Mouse (Mus musculus) lung, postnatal 0 days (tissue): ENCODE results near the gene Dmbt1.

ENCODE experiments used
- CTCF ChIP-seq: IDR thresholded peaks from 2 replicates; pipeline ENCODE4 v1.5.1; 2016; ENCODE audit warnings: antibody characterized with exemption, mild to moderate bottlenecking
- EP300 ChIP-seq: IDR thresholded peaks from 2 replicates; pipeline ENCODE4 v1.6.1; 2016; ENCODE audit warnings: antibody characterized with exemption, mild to moderate bottlenecking, control low read depth

DNA sequence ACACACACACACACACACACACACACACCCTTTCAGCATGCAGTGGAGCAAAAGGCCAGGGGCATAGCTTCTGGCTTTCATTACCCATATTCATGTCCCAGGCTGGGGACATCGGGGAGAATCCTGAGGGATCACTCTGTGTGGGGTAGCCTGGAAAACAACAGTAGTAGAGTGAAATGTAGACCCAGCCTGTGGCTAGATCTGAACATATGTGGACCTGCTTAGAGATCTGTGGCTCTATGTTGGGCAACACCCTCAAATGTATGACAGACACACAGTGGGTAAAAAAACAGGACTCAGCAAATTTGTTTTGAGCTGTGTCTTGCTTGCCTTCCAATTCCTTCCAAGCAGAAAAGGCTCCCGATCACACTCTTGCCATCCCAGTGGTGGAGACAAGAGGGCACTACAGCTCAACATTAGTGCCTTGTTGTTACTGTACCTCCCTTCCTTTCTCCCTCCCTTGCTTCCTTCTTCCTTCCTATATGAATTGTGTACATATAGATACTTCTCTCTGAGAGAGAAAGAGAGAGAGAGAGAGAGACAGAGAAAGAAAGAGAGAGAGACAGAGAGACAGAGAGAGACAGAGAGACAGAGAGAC lies 90.5 kb downstream of the Dmbt1 start:
- TF ChIP-seq CTCF, result no peak; the same call in 1 of the 2 replicates
- no peak for TF ChIP-seq EP300
